Mouse (Mus musculus): ENCODE data around the gene Pde4d. TPM values are rescaled to one million over a fixed set of nuclear protein-coding genes. Genes with fewer than 3 reads are reported as not detected.

Gene Pde4d
- polyA plus RNA-seq, 1 experiment from 2014 or later = 19.0 TPM

DNA sequence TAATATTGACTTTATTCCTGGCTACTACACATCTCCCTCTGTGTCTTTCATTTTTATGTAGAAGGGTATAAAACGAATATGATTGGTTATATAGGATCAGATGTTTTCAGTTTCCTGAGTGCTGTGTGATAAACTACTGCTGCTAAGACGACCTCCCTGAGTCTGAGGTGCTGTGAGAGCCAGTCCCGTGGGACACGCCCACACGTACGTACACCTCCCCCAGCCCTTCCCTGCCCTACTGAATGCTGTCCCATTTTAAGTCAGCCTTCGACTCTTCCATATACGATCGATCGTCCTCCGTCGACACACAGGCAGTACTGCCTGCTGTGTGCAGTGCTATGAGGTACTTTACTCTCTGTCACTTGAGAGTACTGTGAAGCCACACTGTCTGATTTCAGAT, 1473.0 kb downstream of the Pde4d start:
- H3K9ac ChIP-seq (ENCODE audit: low read depth, low read length) = no peak overlapping the region
- H3K4me2 ChIP-seq = no peak overlapping the region
- no peak for DNase-seq (ENCODE audit: low spot score)
- 0 out of 2 replicates have a peak, but pooled peaks have one; percentile 22 for ATAC-seq (replicated peaks; ENCODE audit: low FRiP score)
- no peaks in the 10 kb centered on the region for H3K27me3 ChIP-seq (replicated peaks; ENCODE audit: control insufficient read depth, insufficient read depth, low read length)
- H3K4me1 ChIP-seq (replicated peaks; ENCODE audit: control insufficient read depth, insufficient read depth, low read length) = peaks cover 12% of the 10 kb centered on the region
- no peaks in the 10 kb centered on the region for H3K36me3 ChIP-seq (ENCODE audit: control insufficient read depth, insufficient read depth, low read length)
- 73% methylated on average over 12 of the region's 12 CpGs for WGBS
- no peaks in the 10 kb centered on the region for H3K9me3 ChIP-seq (ENCODE audit: control insufficient read depth, low read length)
- no peak overlapping the region for H3K27ac ChIP-seq (ENCODE audit: low read depth, low read length)
- no peak overlapping the region for H3K4me3 ChIP-seq (ENCODE audit: low read depth, low read length)

DNA sequence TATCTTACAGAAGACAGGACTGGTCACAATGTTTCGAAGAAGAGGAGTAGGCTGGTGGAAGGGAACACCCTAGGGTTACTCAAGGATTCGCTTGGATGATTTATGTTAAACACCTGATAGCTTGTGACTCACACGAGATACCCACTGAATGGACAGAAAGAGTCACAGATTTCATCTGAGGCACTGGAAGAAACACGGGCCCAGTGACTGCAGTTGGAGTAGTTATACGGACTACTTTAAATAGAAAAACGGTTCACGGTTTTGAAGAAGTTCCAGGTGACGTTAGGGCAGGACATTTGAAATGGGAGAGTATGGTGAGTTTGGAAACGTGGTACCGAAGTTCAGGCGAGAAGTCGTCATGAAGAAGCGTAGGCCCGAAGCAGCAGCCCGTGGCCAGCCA, 1475.0 kb downstream of the Pde4d start:
- DNase-seq (ENCODE audit: low spot score) = no peak
- H3K27ac ChIP-seq (ENCODE audit: low read depth, low read length) = no peak overlapping the region
- H3K27me3 ChIP-seq (replicated peaks; ENCODE audit: control insufficient read depth, insufficient read depth, low read length) = no peaks in the 10 kb centered on the region
- H3K4me2 ChIP-seq = no peak overlapping the region
- H3K36me3 ChIP-seq (ENCODE audit: control insufficient read depth, insufficient read depth, low read length) = no peaks in the 10 kb centered on the region
- 90% methylated on average over 15 of the region's 15 CpGs for WGBS
- H3K4me3 ChIP-seq (ENCODE audit: low read depth, low read length) = no peak overlapping the region
- no peaks in the 10 kb centered on the region for H3K9me3 ChIP-seq (ENCODE audit: control insufficient read depth, low read length)
- peaks cover 12% of the 10 kb centered on the region for H3K4me1 ChIP-seq (replicated peaks; ENCODE audit: control insufficient read depth, insufficient read depth, low read length)
- H3K9ac ChIP-seq (ENCODE audit: low read depth, low read length) = no peak overlapping the region
- ATAC-seq (replicated peaks; ENCODE audit: low FRiP score) = no peak

DNA sequence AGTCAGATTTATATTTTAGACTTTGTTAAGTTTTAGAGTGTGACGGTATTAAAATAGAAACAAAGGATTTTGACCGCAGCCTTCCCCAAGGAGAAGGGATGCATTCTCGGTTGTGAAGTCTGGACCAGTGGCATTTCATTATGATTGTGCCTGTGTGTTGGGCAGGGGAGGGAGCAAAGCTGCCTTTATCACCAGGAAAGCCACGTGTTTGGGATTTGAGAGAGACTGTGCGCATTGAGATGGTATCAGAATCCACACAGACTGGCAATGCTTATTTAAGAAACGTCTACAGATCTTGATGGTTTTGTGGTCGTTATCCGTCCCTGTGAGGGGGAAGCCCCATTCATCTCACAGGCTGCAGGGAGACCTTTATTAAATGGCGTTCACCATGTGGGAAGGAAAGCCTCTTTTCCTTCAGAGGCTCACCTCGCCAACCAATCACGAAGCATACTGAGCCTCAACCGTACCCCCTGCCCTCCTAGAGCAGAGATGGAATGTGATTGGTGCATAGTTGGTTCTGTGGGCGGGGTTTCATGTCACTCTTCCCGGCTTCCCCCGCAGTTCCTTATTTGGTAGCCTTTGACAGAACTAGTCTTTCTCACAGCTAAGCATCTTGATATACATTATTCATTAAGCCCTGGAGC, 1476.7 kb downstream of the Pde4d start:
- no peak overlapping the region for H3K4me3 ChIP-seq (ENCODE audit: low read depth, low read length)
- peak; percentile 77 for ATAC-seq (replicated peaks; ENCODE audit: low FRiP score)

DNA sequence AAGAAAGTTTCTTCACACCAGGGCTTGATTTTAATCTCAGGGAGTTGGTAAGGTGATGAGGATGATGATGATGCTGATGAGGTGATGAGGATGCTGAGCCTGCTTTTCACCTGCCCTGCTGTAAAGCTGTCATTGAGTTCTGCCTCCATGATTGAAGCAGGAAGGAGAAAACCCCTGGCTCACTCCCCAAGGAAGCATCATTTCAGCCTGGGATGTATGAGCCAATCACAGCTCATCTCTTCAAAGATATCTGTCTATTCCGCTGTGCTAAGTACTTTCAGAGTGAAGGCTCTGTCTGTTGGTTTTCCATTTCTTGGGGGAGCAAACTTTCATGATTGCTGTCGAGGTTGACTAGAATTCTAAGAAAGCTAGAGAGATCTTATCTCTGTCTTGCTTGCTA, 1478.0 kb downstream of the Pde4d start:
- H3K36me3 ChIP-seq (ENCODE audit: control insufficient read depth, insufficient read depth, low read length) = no peaks in the 10 kb centered on the region
- H3K27me3 ChIP-seq (replicated peaks; ENCODE audit: control insufficient read depth, insufficient read depth, low read length) = no peaks in the 10 kb centered on the region
- H3K4me1 ChIP-seq (replicated peaks; ENCODE audit: control insufficient read depth, insufficient read depth, low read length) = peaks cover 6% of the 10 kb centered on the region
- no peak overlapping the region for H3K4me3 ChIP-seq (ENCODE audit: low read depth, low read length)
- H3K9ac ChIP-seq (ENCODE audit: low read depth, low read length) = no peak overlapping the region
- H3K4me2 ChIP-seq = no peak overlapping the region
- 67% methylated on average over 2 of the region's 2 CpGs for WGBS
- ATAC-seq (replicated peaks; ENCODE audit: low FRiP score) (no peak), DNase-seq (ENCODE audit: low spot score) (no peak)
- H3K9me3 ChIP-seq (ENCODE audit: control insufficient read depth, low read length) = no peaks in the 10 kb centered on the region
- H3K27ac ChIP-seq (ENCODE audit: low read depth, low read length) = no peak overlapping the region

More for the DNA sequence above, 1476.7 kb downstream of the Pde4d start:
- no peak overlapping the region for H3K9ac ChIP-seq (ENCODE audit: low read depth, low read length)
- H3K4me1 ChIP-seq (replicated peaks; ENCODE audit: control insufficient read depth, insufficient read depth, low read length) = peaks cover 8% of the 10 kb centered on the region
- H3K27ac ChIP-seq (ENCODE audit: low read depth, low read length) = no peak overlapping the region
- no peaks in the 10 kb centered on the region for H3K27me3 ChIP-seq (replicated peaks; ENCODE audit: control insufficient read depth, insufficient read depth, low read length)
- no peaks in the 10 kb centered on the region for H3K9me3 ChIP-seq (ENCODE audit: control insufficient read depth, low read length)
- no peak for DNase-seq (ENCODE audit: low spot score)
- no peaks in the 10 kb centered on the region for H3K36me3 ChIP-seq (ENCODE audit: control insufficient read depth, insufficient read depth, low read length)
- WGBS = 30% methylated on average over 15 of the region's 15 CpGs
- H3K4me2 ChIP-seq = peak overlapping the region; percentile 50

DNA sequence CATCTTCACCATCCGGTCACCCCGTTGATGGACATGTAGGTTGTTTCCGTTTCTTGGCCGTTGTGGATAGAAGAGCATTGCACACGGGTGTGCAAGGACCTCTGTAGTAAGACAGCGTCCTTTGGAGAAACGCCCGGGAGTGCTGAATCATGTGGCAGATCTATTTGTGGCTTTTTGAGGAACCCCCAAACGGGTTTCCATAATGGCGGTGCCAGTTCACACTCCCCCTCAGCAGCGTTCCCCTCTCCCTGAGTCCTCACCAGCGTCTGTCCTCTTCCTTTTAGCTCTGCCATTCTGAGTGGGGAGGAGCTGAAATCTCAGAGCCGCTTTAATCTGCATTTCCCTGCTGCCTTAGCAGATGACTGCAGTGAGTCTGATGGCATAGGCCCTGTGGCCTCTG, 1482.9 kb downstream of the Pde4d start:
- Histone ChIP-seq H3K36me3 (ENCODE audit: control insufficient read depth, insufficient read depth, low read length) (no peaks in the 10 kb centered on the region; the same call in 1 of the 2 replicates), H3K27ac (ENCODE audit: low read depth, low read length) (no peak overlapping the region), H3K4me2 (no peak overlapping the region), H3K4me3 (ENCODE audit: low read depth, low read length) (no peak overlapping the region), H3K9me3 (ENCODE audit: control insufficient read depth, low read length) (no peaks in the 10 kb centered on the region), H3K27me3 (replicated peaks; ENCODE audit: control insufficient read depth, insufficient read depth, low read length) (no peaks in the 10 kb centered on the region), H3K9ac (ENCODE audit: low read depth, low read length) (no peak overlapping the region), H3K4me1 (replicated peaks; ENCODE audit: control insufficient read depth, insufficient read depth, low read length) (no peaks in the 10 kb centered on the region)
- no peak for DNase-seq (ENCODE audit: low spot score)
- 86% methylated on average over 13 of the region's 13 CpGs for WGBS
- ATAC-seq (replicated peaks; ENCODE audit: low FRiP score) = no peak

DNA sequence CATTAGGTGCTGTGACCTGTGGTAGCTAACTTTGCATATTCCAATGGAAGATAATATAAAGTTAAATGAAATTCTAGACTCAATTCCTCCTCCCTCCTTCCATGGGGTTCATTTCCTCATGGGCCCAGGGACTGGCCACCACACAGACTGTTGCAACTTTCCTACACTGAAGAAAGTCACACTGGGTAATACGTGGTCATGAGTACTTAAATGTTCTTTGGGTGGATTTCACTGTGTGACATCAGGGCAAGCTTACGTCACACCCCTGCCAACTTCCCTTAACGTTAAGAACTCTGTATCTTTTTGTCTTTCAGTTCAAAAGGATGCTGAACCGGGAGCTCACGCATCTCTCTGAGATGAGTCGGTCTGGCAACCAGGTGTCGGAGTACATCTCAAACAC, 1483.8 kb downstream of the Pde4d start:
- WGBS = 87% methylated on average over 7 of the region's 7 CpGs
- Histone ChIP-seq H3K27ac (ENCODE audit: low read depth, low read length) (no peak overlapping the region), H3K9ac (ENCODE audit: low read depth, low read length) (no peak overlapping the region), H3K4me1 (replicated peaks; ENCODE audit: control insufficient read depth, insufficient read depth, low read length) (no peaks in the 10 kb centered on the region), H3K9me3 (ENCODE audit: control insufficient read depth, low read length) (no peaks in the 10 kb centered on the region), H3K4me2 (no peak overlapping the region), H3K27me3 (replicated peaks; ENCODE audit: control insufficient read depth, insufficient read depth, low read length) (no peaks in the 10 kb centered on the region), H3K4me3 (ENCODE audit: low read depth, low read length) (no peak overlapping the region), H3K36me3 (ENCODE audit: control insufficient read depth, insufficient read depth, low read length) (no peaks in the 10 kb centered on the region; the same call in 1 of the 2 replicates)
- DNase-seq (ENCODE audit: low spot score) = no peak
- ATAC-seq (replicated peaks; ENCODE audit: low FRiP score) = no peak

DNA sequence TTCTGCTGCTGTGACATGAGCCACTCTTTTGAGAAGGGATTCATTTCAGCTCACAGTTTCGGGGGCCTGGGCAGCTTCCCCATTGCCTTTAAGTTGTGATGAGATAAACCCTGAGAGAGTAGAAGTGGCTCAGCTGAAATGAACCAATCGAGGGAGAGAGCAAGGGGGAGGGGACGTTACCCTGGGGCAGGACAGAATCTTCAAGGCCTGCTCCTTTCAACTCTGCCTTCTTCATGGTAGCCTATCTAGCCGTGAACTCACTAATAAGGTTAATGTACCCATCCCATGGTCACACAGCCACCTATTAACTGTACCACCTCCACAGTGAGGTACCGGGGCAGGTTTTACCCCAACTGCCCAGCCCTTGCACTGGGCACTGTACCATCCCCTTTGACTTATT, 1487.1 kb downstream of the Pde4d start:
- Histone ChIP-seq H3K27me3 (replicated peaks; ENCODE audit: control insufficient read depth, insufficient read depth, low read length) (no peaks in the 10 kb centered on the region), H3K36me3 (ENCODE audit: control insufficient read depth, insufficient read depth, low read length) (peaks cover 8% of the 10 kb centered on the region), H3K9ac (ENCODE audit: low read depth, low read length) (no peak overlapping the region), H3K4me3 (ENCODE audit: low read depth, low read length) (no peak overlapping the region), H3K9me3 (ENCODE audit: control insufficient read depth, low read length) (no peaks in the 10 kb centered on the region), H3K27ac (ENCODE audit: low read depth, low read length) (no peak overlapping the region), H3K4me2 (no peak overlapping the region), H3K4me1 (replicated peaks; ENCODE audit: control insufficient read depth, insufficient read depth, low read length) (no peaks in the 10 kb centered on the region)
- DNase-seq (ENCODE audit: low spot score) = no peak
- ATAC-seq (replicated peaks; ENCODE audit: low FRiP score) = no peak
- 89% methylated on average over 5 of the region's 5 CpGs for WGBS

DNA sequence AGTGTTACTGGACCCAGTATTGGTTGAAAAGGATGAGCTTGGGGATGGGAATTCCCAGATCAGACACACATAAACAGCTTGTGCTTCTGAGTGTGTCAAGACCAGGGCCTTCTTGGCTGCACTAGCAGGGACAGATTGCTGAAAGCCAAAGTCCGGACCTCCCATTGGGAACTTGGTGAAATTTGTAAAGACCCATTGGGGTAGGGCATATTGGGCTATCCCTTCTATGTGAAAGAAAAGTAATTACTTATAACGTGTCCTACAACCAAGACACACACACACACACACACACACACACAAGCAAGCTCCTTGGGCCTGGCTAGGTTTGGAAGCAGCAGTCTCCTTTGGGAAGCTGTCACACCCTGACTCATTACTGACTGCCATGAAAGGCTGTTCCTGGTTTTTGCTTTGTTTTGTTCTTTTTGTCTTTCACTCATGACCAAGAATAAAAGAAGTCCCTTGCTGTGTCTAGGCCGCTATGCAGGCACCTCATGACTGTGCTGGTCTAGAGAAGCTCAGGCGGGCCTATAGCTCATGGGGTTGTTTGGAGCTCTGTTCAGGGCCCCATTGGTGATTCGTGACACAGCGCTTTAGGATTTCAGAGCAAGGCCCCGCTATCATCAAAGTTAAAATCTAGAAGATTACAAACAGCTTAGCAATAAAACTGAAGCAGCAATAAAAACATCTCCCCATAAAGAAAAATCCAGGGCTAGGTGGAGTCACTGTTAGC, 1495.2 kb downstream of the Pde4d start:
- no peak for DNase-seq (ENCODE audit: low spot score)
- no peak overlapping the region for H3K4me2 ChIP-seq
- no peak for ATAC-seq (replicated peaks; ENCODE audit: low FRiP score)
- no peaks in the 10 kb centered on the region for H3K9me3 ChIP-seq (ENCODE audit: control insufficient read depth, low read length)
- no peak overlapping the region for H3K27ac ChIP-seq (ENCODE audit: low read depth, low read length)
- H3K4me3 ChIP-seq (ENCODE audit: low read depth, low read length) = no peak overlapping the region
- H3K4me1 ChIP-seq (replicated peaks; ENCODE audit: control insufficient read depth, insufficient read depth, low read length) = no peaks in the 10 kb centered on the region
- 95% methylated on average over 7 of the region's 7 CpGs for WGBS
- no peaks in the 10 kb centered on the region for H3K27me3 ChIP-seq (replicated peaks; ENCODE audit: control insufficient read depth, insufficient read depth, low read length)
- H3K9ac ChIP-seq (ENCODE audit: low read depth, low read length) = no peak overlapping the region
- peaks cover 7% of the 10 kb centered on the region; the same call in 1 of the 2 replicates for H3K36me3 ChIP-seq (ENCODE audit: control insufficient read depth, insufficient read depth, low read length)

DNA sequence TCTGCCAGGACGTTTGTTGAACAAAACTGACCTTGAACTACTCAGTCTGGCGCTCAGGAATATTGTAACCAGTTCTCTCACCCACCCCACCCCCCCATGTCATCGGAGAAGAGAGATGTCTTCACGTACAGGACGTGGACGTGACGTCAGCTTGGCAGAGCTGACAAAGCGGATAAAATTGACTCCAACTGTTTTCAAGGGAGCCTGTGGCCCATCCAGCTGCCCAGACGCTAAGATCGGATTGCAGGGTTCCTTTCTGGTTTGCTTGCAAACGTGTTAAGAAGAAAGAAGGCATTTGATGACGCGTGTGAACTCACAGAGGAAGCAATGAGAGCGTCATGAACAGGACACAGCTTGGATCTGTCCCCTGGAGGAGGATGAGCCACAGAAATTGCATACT, 1501.7 kb downstream of the Pde4d start:
- no peaks in the 10 kb centered on the region for H3K9me3 ChIP-seq (ENCODE audit: control insufficient read depth, low read length)
- WGBS = 84% methylated on average over 14 of the region's 14 CpGs
- no peak overlapping the region for H3K4me3 ChIP-seq (ENCODE audit: low read depth, low read length)
- H3K27me3 ChIP-seq (replicated peaks; ENCODE audit: control insufficient read depth, insufficient read depth, low read length) = no peaks in the 10 kb centered on the region
- H3K4me1 ChIP-seq (replicated peaks; ENCODE audit: control insufficient read depth, insufficient read depth, low read length) = no peaks in the 10 kb centered on the region
- no peak for ATAC-seq (replicated peaks; ENCODE audit: low FRiP score)
- peaks cover 18% of the 10 kb centered on the region for H3K36me3 ChIP-seq (ENCODE audit: control insufficient read depth, insufficient read depth, low read length)
- H3K4me2 ChIP-seq = no peak overlapping the region
- DNase-seq (ENCODE audit: low spot score) = no peak
- no peak overlapping the region for H3K27ac ChIP-seq (ENCODE audit: low read depth, low read length)
- no peak overlapping the region for H3K9ac ChIP-seq (ENCODE audit: low read depth, low read length)
